Mouse (Mus musculus): ENCODE results near the gene Me3.

GRCm38 (mm10) chr7:89607329-89607728 is 24.9 kb upstream of the Me3 start:
- TF ChIP-seq POLR2A (IDR thresholded peaks at IDR 0.05; ENCODE audit: insufficient read depth, low read depth, low read length) (no peak), CTCF (IDR thresholded peaks at IDR 0.05; ENCODE audit: insufficient read depth, low read depth, low read length) (no peak)
